ENCODE assay signal across 26 mouse cellular contexts in genomic region chr4:100251270-100251669, GRCm38 (mm10).
DNase-seq lines count a peak whose midpoint lies in the region; ATAC-seq and TF ChIP-seq lines count a peak whose summit lies in the region.
"Had no signal": no experiment of that assay in that cellular context is flagged by ENCODE, and none has a peak within 500 bp of the region (broad histone marks: within the 10 kb centered on the region; RNA-seq: fewer than 3 reads in every experiment).

No protein-coding gene starts in this region.

- H3K4me2 ChIP-seq in intestine, embryonic 15.5 days (replicated peaks), result no peak overlapping the region
- no peak overlapping the region for H3K4me2 ChIP-seq in intestine, postnatal 0 days (replicated peaks; ENCODE audit: low read depth)
- H3K4me2 ChIP-seq in kidney, embryonic 16.5 days (replicated peaks; ENCODE audit: low read depth, low read length), result no peak overlapping the region
- H3K4me2 ChIP-seq: embryonic facial prominence, embryonic 13.5 days; forebrain, embryonic 12.5 days; forebrain, embryonic 15.5 days; heart, embryonic 11.5 days; hindbrain, embryonic 13.5 days had no signal

- no peaks in the 10 kb centered on the region for H3K36me3 ChIP-seq in intestine, embryonic 15.5 days
- no peaks in the 10 kb centered on the region for H3K36me3 ChIP-seq in intestine, postnatal 0 days (ENCODE audit: control insufficient read depth, insufficient read depth)
- no peaks in the 10 kb centered on the region for H3K36me3 ChIP-seq in kidney, embryonic 16.5 days (ENCODE audit: insufficient read depth, low read length)
- H3K36me3 ChIP-seq: embryonic facial prominence, embryonic 10.5 days; embryonic facial prominence, embryonic 13.5 days; forebrain, embryonic 12.5 days; forebrain, embryonic 15.5 days; hindbrain, embryonic 10.5 days; hindbrain, embryonic 13.5 days had no signal

- H3K4me1 ChIP-seq in intestine, embryonic 15.5 days (replicated peaks), result peaks cover 9% of the 10 kb centered on the region; the same call in 1 of the 2 replicates
- 0 out of 2 replicates have a peak, but pooled peaks cover 4% of the 10 kb centered on the region for H3K4me1 ChIP-seq in intestine, postnatal 0 days (replicated peaks; ENCODE audit: control insufficient read depth, insufficient read depth, low read length)
- peaks cover 33% of the 10 kb centered on the region for H3K4me1 ChIP-seq in kidney, embryonic 16.5 days (ENCODE audit: insufficient read depth, low read length)
- H3K4me1 ChIP-seq: forebrain, embryonic 12.5 days; forebrain, embryonic 15.5 days; hindbrain, embryonic 13.5 days had no signal

- WGBS in intestine, embryonic 15.5 days, result 46% methylated on average over 2 of the region's 2 CpGs
- 40% methylated on average over 2 of the region's 2 CpGs for WGBS in intestine, postnatal 0 days
- 57% methylated on average over 2 of the region's 2 CpGs for WGBS in kidney, embryonic 16.5 days

- no peaks in the 10 kb centered on the region for H3K9me3 ChIP-seq in intestine, embryonic 15.5 days
- no peaks in the 10 kb centered on the region for H3K9me3 ChIP-seq in intestine, postnatal 0 days (ENCODE audit: control insufficient read depth)
- H3K9me3 ChIP-seq in kidney, embryonic 16.5 days (ENCODE audit: low read length), result no peaks in the 10 kb centered on the region
- H3K9me3 ChIP-seq: embryonic facial prominence, embryonic 10.5 days; embryonic facial prominence, embryonic 13.5 days; forebrain, embryonic 12.5 days; forebrain, embryonic 15.5 days; hindbrain, embryonic 10.5 days; hindbrain, embryonic 13.5 days had no signal

- TF ChIP-seq CTCF in intestine, postnatal 0 days (IDR thresholded peaks at IDR 0.05; ENCODE audit: low read depth), result no peak

- no peaks in the 10 kb centered on the region for H3K27me3 ChIP-seq in intestine, embryonic 15.5 days (replicated peaks)
- no peaks in the 10 kb centered on the region for H3K27me3 ChIP-seq in intestine, postnatal 0 days (replicated peaks; ENCODE audit: control insufficient read depth, insufficient read depth, low read length)
- H3K27me3 ChIP-seq in kidney, embryonic 16.5 days (ENCODE audit: insufficient read depth, low read length), result no peaks in the 10 kb centered on the region
- H3K27me3 ChIP-seq: embryonic facial prominence, embryonic 13.5 days; forebrain, embryonic 12.5 days; forebrain, embryonic 15.5 days; hindbrain, embryonic 13.5 days had no signal

- peak overlapping the region; percentile 33; the same call in 1 of the 2 replicates for H3K27ac ChIP-seq in intestine, embryonic 15.5 days
- no peak overlapping the region for H3K27ac ChIP-seq in intestine, postnatal 0 days (ENCODE audit: low read depth, low read length)
- H3K27ac ChIP-seq in kidney, embryonic 16.5 days (ENCODE audit: low read length), result peak overlapping the region; percentile 74
- H3K27ac ChIP-seq: embryonic facial prominence, embryonic 13.5 days; forebrain, embryonic 12.5 days; forebrain, embryonic 15.5 days; hindbrain, embryonic 10.5 days; hindbrain, embryonic 13.5 days had no signal

- H3K4me3 ChIP-seq in intestine, embryonic 15.5 days (replicated peaks), result no peak overlapping the region
- no peak overlapping the region for H3K4me3 ChIP-seq in intestine, postnatal 0 days (ENCODE audit: low read depth, low read length)
- no peak overlapping the region for H3K4me3 ChIP-seq in kidney, embryonic 16.5 days (ENCODE audit: low read length)
- H3K4me3 ChIP-seq: embryonic facial prominence, embryonic 10.5 days; embryonic facial prominence, embryonic 13.5 days; erythroblast, embryonic 14.5 days; forebrain, embryonic 12.5 days; forebrain, embryonic 15.5 days; hindbrain, embryonic 10.5 days; hindbrain, embryonic 13.5 days had no signal

- DNase-seq in kidney, adult 8-10 months, result no peak
- peak; percentile 49 for DNase-seq in adipocyte (ENCODE audit: low spot score)
- DNase-seq in gastrocnemius, adult 18-20 months (ENCODE audit: low spot score), result no peak
- DNase-seq: adrenal gland, adult 8-10 months; adrenal gland, postnatal 25 days; cerebellum, adult 11-12 months; cerebellum, adult 8-10 months; cerebellum, postnatal 10 days; cerebellum, postnatal 36 days; embryo, embryonic 11 days; gastrocnemius, postnatal 10 days; gastrocnemius, postnatal 36 days; heart, postnatal 36 days had no signal

- no peak overlapping the region for H3K9ac ChIP-seq in intestine, embryonic 15.5 days
- no peak overlapping the region for H3K9ac ChIP-seq in intestine, postnatal 0 days (ENCODE audit: low read depth, low read length)
- no peak overlapping the region for H3K9ac ChIP-seq in kidney, embryonic 16.5 days (replicated peaks; ENCODE audit: low read length)
- H3K9ac ChIP-seq: embryonic facial prominence, embryonic 13.5 days; forebrain, embryonic 12.5 days; forebrain, embryonic 15.5 days; hindbrain, embryonic 13.5 days had no signal

- no peak for ATAC-seq in intestine, embryonic 15.5 days
- no peak for ATAC-seq in intestine, postnatal 0 days
- no peak for ATAC-seq in kidney, embryonic 16.5 days (ENCODE audit: low FRiP score, low TSS enrichment)
- ATAC-seq: CD4-positive, CD25-positive, alpha-beta regulatory T cell, adult 4 months; forebrain, embryonic 15.5 days; hindbrain, embryonic 16.5 days had no signal
